Mouse (Mus musculus): Measurements from ENCODE around the gene Zfp867.

Zfp867 gene

DNA sequence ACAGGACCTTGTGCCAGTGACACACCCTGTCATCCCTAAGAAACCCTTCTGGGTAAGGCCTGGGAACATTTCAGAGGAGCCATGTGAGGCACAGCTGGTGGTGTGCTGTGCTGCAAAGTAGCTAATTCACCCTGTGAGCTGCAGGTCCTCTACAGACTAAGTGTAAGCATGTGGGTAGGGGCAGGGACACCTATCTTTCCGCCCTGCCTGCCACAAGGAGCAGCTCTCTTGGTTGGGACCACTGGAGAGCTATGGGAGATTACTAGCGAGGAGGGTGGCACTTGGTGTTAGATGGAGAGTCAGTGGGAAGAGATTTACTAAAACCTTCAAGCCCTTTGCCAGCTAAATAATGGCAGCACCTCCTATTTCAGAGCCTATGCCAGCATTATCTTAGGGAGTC lies 15.4 kb downstream of the Zfp867 start:
- DNase-seq = peak; percentile 62

DNA sequence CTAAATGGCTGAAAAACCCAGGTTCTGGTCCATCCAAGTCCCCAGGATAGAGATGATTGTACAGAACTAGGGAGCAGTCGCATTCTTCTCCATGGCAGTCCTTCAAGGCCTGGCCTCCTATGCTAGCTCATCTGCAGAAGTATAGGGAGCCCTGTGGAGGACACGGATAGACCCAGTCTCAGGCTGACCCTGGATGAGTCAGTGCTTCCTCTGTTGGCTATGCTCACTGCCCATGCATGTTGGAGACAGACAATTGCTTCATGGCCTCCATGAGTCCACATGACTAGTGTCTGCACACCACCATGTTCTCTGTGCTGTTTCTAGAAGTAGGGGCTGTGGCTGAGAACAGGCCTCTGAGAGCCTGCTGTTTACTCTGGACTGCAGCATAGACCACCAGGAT lies 15.9 kb downstream of the Zfp867 start:
- peak; percentile 88 for DNase-seq

GRCm38 (mm10) chr11:59451086-59451485 lies 21.2 kb downstream of the Zfp867 start, which contains the start of gene Snap47:
Gene Snap47, minus strand, starts transcription at chr11:59451186.
- DNase-seq = no peak

GRCm38 (mm10) chr11:59450230-59450771 lies 22.0 kb downstream of the Zfp867 start:
- DNase-seq = peak; percentile 91

GRCm38 (mm10) chr11:59449741-59450229 lies 22.5 kb downstream of the Zfp867 start, which contains the start of gene Jmjd4:
Gene Jmjd4, plus strand, starts transcription at chr11:59450045.
- peak; percentile 99 for DNase-seq

GRCm38 (mm10) chr11:59443102-59443501 lies 29.2 kb downstream of the Zfp867 start:
- peak; percentile 64 for DNase-seq

- peak; percentile 88 for DNase-seq
These were observed 34.3 kb downstream of the Zfp867 start for GRCm38 (mm10) chr11:59437954-59438353.

DNA sequence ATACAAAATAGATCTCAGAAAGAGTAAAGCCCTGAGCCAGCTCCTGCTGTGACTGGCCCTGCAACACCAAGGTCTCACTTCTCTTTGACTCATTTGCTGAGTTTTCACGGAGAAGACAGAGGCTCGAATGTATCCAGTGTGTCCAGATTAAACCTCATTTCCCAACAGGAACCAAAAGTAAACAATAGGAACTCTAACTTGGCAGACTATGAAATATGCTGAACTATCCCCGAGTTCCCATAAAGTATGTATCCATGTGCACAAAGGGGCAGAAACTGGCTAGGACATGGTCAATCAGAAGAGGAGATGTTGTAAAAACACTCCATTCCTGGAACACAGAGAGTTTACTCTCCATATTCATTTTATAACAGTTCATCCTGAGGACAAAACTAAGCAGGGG lies 40.0 kb downstream of the Zfp867 start:
- no peak for DNase-seq

- no peak for DNase-seq
These were observed 42.3 kb downstream of the Zfp867 start for GRCm38 (mm10) chr11:59429959-59430358.

- DNase-seq = peak; percentile 94
These were observed 44.1 kb downstream of the Zfp867 start for GRCm38 (mm10) chr11:59428057-59428660.

GRCm38 (mm10) chr11:59425671-59426101 lies 46.6 kb downstream of the Zfp867 start:
- DNase-seq = no peak

- no peak for DNase-seq
These were observed 49.2 kb downstream of the Zfp867 start for GRCm38 (mm10) chr11:59423010-59423588.

DNA sequence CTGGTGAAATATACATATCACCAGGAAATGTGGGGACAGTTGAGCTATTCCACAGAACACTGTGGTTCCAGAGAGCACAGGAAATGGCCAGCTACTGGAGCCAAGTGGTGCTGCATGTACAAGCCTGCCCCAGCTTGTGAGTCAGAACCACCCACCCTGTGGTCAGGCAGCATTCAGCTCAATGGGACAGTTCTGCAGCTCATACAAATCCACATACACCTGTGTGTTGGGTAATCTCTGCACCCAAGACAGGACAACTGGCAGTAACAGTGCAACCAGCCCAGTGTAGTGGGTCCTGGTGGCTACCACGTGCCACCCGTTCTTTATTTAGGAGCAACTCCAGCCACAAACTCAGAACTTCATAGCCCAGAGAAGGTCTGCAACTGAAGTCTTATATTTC lies 50.3 kb downstream of the Zfp867 start:
- no peak for DNase-seq

GRCm38 (mm10) chr11:59421436-59421835 lies 50.8 kb downstream of the Zfp867 start:
- DNase-seq = no peak

DNA sequence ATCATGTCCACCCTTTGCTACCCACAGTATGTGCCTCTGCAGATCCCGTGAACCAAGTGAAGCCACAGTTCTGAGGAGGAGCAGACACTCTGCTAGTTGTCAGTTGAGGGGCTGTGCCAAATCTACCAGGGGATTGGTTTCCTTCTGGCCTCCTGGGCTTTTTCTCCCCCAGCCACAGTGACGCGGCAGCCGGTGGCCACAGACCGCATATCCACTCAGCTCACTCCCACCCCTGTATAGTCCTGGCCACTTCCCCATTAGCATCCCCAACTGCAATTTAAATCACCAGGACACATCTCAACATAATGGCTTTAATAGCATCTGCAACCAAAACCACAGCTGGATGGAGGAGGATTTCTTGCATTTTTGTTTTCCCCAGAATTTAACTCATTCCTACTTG lies 53.6 kb downstream of the Zfp867 start:
- no peak for DNase-seq

DNA sequence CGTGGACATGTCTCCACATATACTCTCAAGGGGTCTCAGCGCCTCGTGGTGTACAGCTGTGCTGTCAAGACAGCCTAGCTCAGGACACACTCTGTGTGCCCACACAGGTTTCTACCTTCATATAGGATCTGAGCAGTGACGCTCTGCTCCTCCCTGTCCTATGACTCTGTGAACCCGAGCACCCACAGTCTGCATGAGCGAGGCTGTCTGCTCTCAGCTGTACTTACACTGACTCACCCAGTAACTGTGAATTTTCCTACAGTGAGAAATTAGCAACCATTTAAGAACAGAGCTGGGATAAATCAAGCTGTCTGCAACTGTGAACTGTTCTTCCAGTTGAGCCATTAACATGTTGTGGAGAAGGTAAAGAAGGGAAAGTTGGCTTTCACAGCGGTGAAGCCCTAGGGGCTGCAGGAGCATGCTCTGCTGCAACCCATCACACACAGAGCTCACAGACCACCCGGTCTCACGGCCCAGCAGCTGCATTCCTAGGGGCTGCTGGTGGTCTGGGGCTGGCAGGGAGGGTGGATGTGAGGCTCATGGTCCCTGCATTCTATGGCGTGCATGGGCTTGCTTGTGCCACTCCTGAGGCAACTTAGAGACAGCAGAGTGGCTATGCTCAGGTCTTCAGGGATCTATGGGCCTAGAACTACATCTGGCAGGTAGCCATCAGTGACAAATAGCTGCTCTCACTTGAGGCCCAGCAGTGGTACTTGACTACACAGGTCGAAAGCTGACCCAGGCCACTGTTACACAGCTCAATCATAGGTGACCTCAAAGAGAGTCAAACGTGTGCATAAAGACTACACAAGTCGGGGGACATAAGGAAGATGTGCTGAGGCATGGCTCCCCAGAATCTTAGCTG lies 59.0 kb downstream of the Zfp867 start:
- no peak for DNase-seq

- DNase-seq = no peak
These were observed 60.2 kb downstream of the Zfp867 start for GRCm38 (mm10) chr11:59412058-59412457.
